Mouse (Mus musculus): Measurements from ENCODE around the gene Ehf.

Ehf gene

GRCm38 (mm10) chr2:103294526-103294925 is 8.6 kb downstream of the Ehf start:
- no peak for DNase-seq (ENCODE audit: low spot score in 2 of 2)

DNA sequence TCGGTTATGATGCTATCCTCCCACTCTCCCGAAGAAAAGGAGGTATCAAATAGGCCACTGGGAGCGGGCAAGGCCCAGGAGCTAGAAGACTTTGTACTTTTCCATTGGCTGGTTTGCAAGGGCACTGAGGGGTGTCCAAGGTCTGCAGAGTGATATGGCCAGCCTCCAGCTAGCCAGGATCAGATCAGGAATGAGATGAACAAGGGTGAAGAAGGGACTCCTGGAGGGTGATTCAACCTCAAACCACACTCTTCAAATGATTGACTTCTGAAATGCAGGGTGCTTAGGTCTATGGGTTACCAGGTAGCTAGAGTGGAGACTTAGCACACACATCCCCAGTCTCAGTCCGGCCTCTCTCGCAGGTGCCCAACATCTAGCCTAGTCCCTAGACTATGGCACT is 9.3 kb downstream of the Ehf start:
- DNase-seq (ENCODE audit: low spot score in 2 of 2) = no peak

GRCm38 (mm10) chr2:103293214-103293613 is 9.9 kb downstream of the Ehf start:
- no peak for DNase-seq (ENCODE audit: low spot score in 2 of 2)

GRCm38 (mm10) chr2:103290705-103291269 is 12.3 kb downstream of the Ehf start:
- no peak for DNase-seq (ENCODE audit: low spot score in 2 of 2)

GRCm38 (mm10) chr2:103290167-103290566 is 12.9 kb downstream of the Ehf start:
- no peak for DNase-seq (ENCODE audit: low spot score in 2 of 2)

DNA sequence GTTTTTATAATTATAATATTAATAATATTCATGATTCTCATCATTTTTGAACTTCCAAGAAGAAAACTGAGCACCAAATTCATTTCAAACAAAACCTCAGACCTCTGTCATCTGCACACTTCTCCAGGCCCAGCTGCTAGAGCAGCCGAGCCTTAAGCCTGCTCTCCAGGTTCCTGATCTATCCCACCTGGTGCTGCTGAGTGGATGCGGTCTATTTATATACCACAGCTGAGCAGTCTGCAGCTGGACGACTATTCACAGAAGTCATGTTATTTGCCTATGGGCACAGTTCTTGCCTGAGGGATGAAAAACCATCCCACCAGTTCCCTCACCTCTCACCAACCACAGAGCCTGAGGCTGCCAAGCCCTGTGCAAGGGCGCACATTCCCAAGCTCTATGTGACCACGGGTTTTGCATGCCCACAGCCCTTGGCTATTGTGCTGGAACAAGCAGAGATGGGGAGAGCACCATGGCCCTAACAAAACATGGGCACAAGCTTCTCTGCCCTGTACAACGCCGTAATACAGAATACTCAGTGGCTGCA is 13.6 kb downstream of the Ehf start:
- DNase-seq (ENCODE audit: low spot score in 2 of 2) = no peak

- DNase-seq (ENCODE audit: low spot score in 2 of 2) = no peak
Measured at GRCm38 (mm10) chr2:103287716-103288115, 15.4 kb downstream of the Ehf start.

- DNase-seq (ENCODE audit: low spot score in 2 of 2) = no peak
Measured at GRCm38 (mm10) chr2:103285561-103285960, 17.5 kb downstream of the Ehf start.

GRCm38 (mm10) chr2:103283730-103284129 is 19.3 kb downstream of the Ehf start:
- no peak for DNase-seq (ENCODE audit: low spot score in 2 of 2)

DNA sequence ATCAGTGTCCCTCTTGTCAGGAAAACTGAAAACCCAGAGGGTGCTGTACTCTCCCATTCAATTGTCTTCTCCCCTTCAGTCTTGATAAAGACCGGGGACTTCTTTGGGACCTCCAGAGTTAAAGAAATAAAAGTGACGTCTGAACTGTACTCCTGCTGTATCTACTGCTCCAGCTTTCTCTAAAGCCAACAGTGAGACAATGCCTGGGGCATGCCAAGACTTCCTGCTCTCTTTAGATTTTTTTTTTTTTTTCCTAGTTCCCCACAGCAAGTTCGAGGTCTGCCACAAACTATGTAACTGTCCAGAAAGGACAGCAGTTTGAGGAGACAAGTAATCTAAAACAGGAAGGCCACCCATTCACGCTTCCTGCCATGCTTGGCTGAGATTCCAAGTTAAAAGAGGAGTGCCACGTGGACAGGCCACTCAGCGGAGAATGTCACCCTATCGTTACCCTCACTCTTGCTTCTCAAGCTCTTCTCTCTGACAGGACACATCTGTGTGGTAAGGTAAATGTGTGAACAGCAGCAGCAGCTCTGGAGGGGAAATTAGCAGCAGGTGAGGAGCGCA is 20.8 kb downstream of the Ehf start:
- no peak for DNase-seq (ENCODE audit: low spot score in 2 of 2)

- DNase-seq (ENCODE audit: low spot score in 2 of 2) = no peak
Measured at GRCm38 (mm10) chr2:103279927-103280326, 23.2 kb downstream of the Ehf start.

DNA sequence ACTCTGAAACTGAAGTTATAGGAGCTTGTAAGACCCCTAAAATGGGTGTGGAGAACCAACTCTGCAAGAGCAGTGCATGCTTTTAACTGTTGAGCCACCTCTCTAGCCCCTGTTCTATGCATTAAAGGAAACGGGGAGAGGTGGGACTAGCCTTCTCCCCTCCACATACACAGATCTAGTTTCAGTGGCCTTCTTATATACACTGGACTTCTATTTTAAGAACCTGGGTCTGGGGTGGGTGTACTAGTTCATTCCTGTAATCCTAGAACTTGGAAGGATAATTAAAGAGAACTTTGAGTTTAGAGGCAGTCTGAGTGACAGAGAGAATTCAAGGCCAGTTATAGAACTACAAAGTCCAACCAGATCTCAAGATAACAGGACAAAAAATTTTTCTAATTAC is 24.6 kb downstream of the Ehf start:
- no peak for DNase-seq (ENCODE audit: low spot score in 2 of 2)

GRCm38 (mm10) chr2:103277794-103278193 is 25.3 kb downstream of the Ehf start:
- no peak for DNase-seq (ENCODE audit: low spot score in 2 of 2)

- no peak for DNase-seq (ENCODE audit: low spot score in 2 of 2)
Measured at GRCm38 (mm10) chr2:103275316-103275960, 27.6 kb downstream of the Ehf start.

GRCm38 (mm10) chr2:103274803-103275202 is 28.3 kb downstream of the Ehf start:
- peak; percentile 34 for DNase-seq (ENCODE audit: low spot score in 2 of 2)

DNA sequence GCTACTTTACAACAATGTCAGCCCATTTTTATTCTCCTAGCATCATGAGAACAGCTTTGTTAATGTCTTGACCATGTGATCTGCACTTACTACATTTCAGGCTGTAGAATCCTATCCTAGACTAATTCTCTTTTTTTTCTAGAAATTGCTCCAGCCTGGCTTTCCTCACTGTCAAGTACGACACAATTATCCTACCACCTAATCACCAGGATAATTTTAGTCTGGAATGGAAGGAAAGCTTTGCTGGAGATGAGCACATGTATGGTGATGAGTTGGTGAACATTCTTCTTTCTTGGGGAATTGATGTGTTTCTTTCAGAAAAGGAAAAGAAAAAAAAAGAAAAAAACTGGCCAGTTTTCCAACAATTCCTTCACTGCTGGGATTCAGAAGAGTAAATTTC is 28.8 kb downstream of the Ehf start:
- no peak for DNase-seq (ENCODE audit: low spot score in 2 of 2)

- no peak for DNase-seq (ENCODE audit: low spot score in 2 of 2)
Measured at GRCm38 (mm10) chr2:103271481-103271880, 31.6 kb downstream of the Ehf start.

GRCm38 (mm10) chr2:103270556-103271160 is 32.4 kb downstream of the Ehf start:
- no peak for DNase-seq (ENCODE audit: low spot score in 2 of 2)

GRCm38 (mm10) chr2:103239086-103239485 is 64.0 kb downstream of the Ehf start:
- DNase-seq (ENCODE audit: low spot score in 2 of 2) = no peak

DNA sequence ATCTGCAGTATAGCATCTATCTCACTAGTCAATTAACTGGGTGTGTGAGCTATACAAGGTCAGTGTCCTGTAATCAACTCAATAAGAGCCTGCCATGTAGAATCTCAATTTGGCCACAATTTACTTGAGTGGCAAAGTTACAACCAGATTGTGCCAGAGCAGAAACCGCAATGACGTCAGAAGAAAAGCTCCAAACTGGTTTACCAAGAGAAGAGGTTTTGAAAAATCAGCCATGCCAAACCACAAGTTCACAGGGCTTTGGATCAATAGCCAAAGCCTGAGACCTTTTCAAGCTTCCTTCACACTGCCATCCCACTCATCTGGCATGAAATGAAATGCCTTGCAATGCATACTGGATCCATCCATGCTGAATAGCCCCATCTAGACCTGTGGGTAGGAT is 76.3 kb downstream of the Ehf start:
- no peak for DNase-seq (ENCODE audit: low spot score in 2 of 2)

- DNase-seq (ENCODE audit: low spot score in 2 of 2) = no peak
Measured at GRCm38 (mm10) chr2:103220871-103221270, 82.2 kb downstream of the Ehf start.

DNA sequence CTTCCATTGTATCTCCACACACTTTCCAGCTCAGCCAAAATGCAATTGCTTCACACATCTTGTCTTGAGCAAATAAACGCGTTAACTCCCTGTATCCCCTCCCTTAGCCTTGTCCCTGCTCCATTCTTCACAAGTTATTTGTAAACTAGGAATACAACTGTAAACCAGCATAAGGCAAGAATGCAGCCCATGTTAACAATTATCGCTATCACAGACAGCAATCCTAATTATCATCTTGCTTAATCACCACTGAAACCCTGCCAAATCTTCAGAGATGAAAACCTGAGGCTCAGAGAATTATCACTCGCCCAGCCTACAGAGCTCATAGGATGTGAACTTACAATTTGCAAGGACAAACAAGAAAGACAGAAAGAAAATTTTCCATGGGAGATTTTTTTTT is 84.8 kb downstream of the Ehf start:
- DNase-seq (ENCODE audit: low spot score in 2 of 2) = no peak

DNA sequence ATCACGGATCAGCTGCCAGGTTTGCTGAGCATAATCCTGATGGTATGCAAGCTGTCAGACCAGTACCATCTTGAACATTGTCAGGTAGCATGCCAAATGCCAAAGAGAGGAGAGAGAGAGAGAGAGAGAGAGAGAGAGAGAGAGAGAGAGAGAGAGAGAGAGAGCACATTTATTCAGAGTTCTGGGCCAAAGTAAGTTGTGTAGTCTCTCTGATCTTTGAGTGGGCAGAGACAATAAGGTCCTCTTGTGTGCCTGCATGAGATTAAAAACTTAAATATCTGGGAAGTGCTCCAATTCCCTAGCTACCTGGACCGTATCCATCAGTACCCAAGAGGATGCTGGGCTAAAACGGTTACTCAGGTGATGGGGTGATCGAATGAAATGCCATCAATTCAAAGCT is 87.3 kb downstream of the Ehf start:
- DNase-seq (ENCODE audit: low spot score in 2 of 2) = no peak
